Mouse (Mus musculus) spleen, postnatal 10 days (tissue): ENCODE data around the gene Cyp2f2.

Experiments used
- DNase-seq, 2 experiments: peaks; one replicate each; pipeline ENCODE4 v3.0.0; 2021 to 2022; ENCODE audit warnings: low spot score in 2 of 2

Cyp2f2 gene

GRCm38 (mm10) chr7:27178324-27179216 lies 58.9 kb downstream of the Cyp2f2 start, which contains the start of gene Rab4b:
Gene Rab4b, minus strand, starts transcription at chr7:27178896.
- DNase-seq: peak; percentile 98 to 99

- DNase-seq: no peak
Observed at GRCm38 (mm10) chr7:27179217-27179918, 59.7 kb downstream of the Cyp2f2 start.

GRCm38 (mm10) chr7:27180036-27180435 lies 60.3 kb downstream of the Cyp2f2 start:
- DNase-seq: no peak

- DNase-seq: no peak
Observed at GRCm38 (mm10) chr7:27180837-27181695, 61.4 kb downstream of the Cyp2f2 start, which contains the start of the genes Gm21983 and Mia. Gene Gm21983, minus strand, starts transcription at chr7:27181086. Gene Mia, minus strand, starts transcription at chr7:27181157.

- no peak for DNase-seq
Observed at GRCm38 (mm10) chr7:27182498-27182897, 62.8 kb downstream of the Cyp2f2 start.
